Mouse (Mus musculus) adipocyte (in vitro differentiated cells): ENCODE data around the gene Camta1.

Experiments
- DNase-seq: peaks from one replicate; pipeline ENCODE4 v3.0.0-alpha.2; 2016; ENCODE audit warnings: low spot score

The Camta1 gene

GRCm38 (mm10) chr4:151150115-151150514 lies 711.6 kb downstream of the Camta1 start:
- no peak for DNase-seq

GRCm38 (mm10) chr4:151147541-151147940 lies 714.1 kb downstream of the Camta1 start:
- DNase-seq = no peak

- no peak for DNase-seq
Measured at GRCm38 (mm10) chr4:151144121-151144520, 717.6 kb downstream of the Camta1 start.

DNA sequence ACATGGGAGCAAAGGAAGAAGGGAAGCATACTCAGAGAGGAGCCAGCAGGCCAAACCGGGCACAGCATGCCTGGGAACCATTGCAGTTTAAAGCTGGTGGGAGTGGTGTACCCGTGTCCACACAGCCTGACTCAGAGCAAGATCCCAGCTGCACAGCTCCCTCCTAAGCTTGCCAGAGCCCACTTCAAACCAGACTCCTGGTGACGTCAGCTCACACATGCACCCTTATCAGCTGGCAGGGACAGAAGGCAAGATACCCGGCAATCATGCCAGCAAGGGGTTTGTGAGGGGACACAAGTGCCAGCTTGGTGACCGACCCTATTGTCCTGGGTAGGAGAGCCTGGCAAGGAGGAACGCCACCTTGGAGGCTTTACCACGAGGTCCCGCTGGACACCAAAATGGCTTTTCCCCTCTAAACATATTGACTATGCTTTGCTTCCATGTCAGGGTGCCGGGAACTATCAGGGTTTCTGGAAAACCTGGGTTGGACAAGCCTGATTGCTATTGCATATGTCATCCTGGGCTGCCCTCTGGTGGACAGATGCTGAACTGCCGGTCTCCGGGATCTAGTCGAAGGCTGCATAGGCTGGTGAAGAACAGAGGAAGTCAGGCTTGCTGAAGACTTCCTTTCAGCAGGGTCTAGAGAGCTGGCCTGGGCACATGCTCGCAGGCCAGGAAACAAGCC lies 720.3 kb downstream of the Camta1 start:
- DNase-seq = peak; percentile 88

DNA sequence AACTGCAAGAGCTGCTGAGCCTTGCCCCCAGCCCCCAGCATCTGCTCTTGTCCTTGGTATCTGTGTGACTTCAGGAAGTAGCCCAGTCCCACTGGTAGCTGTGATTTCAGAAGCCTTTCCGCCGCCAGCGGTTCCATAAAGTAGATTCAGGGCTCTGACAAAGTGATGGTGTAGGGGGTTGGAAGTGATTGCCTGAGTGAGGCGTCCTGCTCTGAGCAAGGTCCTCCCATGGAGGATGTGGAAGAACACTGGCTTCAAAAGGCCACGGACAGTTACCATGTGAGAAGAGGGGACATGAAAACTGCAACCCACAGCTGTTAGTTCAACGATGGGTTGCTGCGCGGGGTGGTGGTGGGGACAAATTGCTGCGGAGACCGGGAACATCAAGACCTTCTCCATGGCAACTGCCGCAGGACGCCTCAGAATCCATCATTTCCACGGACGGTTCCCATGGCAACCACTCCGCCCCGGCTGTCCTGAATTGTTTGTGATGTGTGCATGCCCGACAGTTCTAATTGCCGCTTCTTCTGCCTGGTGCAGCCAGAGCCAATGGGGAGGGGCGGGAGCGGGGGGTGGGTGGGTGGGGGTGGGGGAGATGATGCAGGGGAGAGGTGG lies 721.2 kb downstream of the Camta1 start:
- no peak for DNase-seq

- peak; percentile 45 for DNase-seq
Measured at GRCm38 (mm10) chr4:151139053-151139840, 722.4 kb downstream of the Camta1 start.

DNA sequence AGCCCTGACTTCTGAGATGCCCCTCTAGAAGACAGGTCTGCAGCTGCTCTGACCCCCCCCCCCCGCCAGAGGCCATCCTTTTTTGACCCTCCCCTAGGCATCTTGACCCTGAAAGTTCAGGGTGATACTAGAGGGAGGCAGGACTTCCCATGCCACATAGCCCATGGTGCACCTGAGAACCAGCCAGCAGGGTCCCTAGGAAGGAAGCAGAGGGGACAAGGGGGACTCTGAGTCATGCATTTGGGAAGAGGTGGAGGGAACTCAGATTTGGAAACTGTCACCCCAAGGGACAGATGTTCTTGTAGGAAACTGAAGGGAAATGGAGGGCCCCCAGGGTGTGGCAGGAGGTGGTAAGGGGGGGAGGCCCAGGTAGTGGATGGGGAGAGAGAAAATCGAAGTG lies 723.1 kb downstream of the Camta1 start:
- DNase-seq = no peak

GRCm38 (mm10) chr4:151138135-151138534 lies 723.5 kb downstream of the Camta1 start:
- no peak for DNase-seq

DNA sequence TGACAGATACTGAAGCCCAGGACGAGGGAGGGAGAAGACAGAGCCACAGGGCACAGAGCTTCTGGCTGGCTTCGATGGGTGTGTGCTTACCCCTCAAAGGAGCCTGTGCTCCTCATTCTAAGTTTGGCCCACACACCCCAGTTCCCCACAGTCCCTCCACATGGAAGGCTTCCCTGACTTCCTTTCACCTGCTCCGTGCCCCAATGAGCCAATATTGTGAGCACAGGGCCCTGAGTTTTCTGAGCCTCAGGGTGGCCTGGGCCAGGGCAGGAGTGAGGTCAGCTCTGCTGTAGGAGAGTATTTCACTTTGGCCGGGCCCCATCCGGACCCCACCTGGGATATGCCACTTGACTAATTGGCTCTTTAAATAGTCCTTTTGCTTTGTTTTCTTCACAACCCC lies 724.0 kb downstream of the Camta1 start:
- no peak for DNase-seq

- DNase-seq = no peak
Measured at GRCm38 (mm10) chr4:151135491-151135890, 726.2 kb downstream of the Camta1 start.

DNA sequence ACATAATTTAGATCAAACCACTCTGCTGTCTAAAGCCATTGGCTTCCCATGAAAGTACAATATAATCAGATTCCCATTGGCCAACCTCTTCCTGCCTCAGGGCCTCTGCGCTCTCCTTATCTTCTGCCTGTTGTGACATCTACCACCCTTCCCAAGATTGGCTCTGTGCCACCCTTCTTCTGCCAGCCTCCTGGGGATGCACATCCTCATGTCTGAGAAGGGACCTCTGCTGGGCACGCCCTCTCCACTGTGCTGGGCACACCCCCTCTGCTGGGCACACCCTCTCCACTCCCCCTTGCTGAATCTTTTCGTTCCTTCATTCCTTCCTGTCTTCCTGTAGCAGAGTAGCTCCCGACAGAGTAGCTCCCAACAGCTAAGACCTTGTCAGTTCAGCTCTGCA lies 727.9 kb downstream of the Camta1 start:
- no peak for DNase-seq

GRCm38 (mm10) chr4:151132493-151132892 lies 729.2 kb downstream of the Camta1 start:
- DNase-seq = no peak

DNA sequence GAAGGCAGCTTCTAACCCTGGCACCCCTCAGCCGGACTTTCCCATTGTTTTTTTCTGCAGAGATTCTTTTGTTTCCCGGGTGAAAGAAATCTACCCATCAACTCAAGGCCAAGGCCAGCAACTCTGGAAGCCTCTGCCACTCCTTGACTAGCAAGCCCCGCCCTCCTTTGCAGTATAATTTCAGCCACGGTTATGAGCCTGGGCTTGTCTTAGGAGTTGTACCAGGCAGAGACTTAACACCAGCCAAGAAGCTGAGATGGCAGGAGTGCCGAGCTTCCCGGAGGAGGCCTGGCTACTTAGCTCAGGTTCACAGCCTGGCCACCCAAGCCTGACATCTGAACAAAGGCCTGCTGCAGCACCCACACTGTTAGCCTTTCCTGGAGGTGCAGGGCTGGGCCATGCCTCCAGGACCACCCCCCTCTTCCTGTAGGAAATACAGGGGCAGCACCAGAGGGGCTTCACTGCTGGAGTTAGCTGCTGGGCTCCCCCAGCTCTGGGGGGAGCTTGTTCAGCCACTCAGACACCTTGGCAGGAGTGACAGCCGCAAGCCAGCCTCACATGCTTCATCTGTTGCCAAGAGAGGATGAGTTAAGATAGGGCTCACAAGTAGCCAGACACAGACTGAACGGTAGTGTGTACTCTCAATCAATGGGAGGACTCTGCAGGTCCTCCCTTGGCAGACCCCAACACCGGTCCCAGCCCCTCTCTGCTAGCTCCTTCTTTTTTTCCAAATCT lies 730.8 kb downstream of the Camta1 start:
- DNase-seq = no peak

- no peak for DNase-seq
Measured at GRCm38 (mm10) chr4:151129725-151130557, 731.7 kb downstream of the Camta1 start.

- DNase-seq = no peak
Measured at GRCm38 (mm10) chr4:151128641-151129541, 732.8 kb downstream of the Camta1 start.

DNA sequence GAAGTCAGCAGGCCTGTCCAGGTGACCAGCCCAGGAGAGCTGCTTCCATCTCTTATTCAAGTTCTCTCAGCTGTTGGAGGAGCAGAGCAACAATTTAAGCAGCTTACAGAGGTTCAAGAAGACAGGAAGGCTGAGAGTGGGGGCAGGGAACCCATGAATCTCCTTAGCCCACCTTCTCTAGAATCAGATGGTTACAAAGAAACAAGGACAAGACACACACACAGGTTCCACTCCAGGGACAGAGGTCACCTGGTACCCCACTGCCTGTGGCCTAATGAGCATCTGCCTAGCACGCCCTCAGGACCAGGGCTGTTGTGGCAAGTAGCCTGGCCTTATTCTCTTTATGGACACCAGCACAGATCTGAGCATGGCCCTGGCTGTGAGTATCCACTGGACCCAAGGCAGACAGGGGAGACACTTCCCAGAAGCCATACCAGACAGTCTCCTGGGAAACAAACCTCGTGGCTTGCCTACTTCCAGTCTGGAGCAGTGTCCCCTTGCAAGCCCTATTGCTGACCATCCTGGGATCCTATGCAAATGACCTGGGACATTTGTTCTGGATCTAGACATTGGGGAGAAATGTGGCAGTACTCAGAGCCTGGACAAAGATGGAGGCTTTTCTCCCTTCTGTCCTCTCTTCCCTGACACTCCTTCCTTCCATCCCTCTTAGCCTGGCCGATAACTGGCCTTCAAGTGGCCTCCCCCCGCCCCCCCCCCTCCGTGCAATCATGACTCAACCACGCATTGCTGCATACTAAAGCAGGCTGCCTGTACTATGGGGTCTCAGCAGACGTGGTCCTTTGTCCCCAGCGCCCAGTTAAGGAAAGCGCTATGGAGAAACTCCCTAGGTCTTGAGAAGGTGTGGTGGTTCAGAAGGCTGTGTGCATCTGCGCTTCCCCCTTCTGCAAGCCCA lies 733.8 kb downstream of the Camta1 start:
- no peak for DNase-seq

DNA sequence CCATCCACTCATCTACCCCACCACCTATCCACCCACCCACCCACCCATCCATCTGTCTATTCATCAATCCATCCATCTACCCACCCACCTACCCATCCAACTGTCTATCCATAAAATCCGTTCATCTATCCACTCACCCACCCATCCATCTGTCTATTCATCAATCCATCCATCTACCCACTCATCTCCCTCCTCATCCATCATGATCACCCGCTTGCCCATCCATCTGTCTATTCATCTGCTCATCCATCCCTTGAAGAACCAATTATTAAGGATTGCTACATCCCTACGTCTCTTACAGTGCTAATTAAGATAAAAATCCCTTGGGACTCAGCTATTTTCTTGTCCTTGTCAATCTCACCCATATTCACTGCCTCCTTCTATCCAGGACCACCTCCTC lies 742.8 kb downstream of the Camta1 start:
- DNase-seq = no peak

DNA sequence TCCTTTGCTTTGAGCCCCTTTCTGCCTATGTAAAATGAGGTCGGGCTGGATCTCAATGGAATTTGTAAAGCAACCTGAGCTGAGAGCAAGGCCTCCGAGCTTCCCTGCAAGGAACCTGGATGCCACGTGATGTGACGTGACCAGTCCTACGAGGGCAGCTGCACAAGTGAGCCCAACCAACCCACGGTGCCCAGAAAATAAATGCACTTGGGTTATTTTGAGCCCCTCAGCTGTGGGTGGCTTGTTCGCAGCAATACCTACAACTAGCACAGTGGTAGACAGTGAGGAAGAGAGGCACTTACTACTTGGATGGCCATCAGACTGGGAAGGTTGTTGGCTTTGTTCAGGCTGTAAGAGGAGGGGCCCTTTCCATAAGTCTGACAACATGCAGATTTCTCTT lies 747.1 kb downstream of the Camta1 start:
- no peak for DNase-seq

GRCm38 (mm10) chr4:151111226-151111625 lies 750.5 kb downstream of the Camta1 start:
- no peak for DNase-seq
